Mouse (Mus musculus) megakaryocyte, embryonic 14.5 days (primary cell): ENCODE measurements at regions not wholly inside any gene's neighbourhood (a gene's known extent, or its start where the extent isn't known, plus 50 kb on each side); places are given as distances from the start of the nearest gene placed in this dataset.

Source experiments
- FLI1 ChIP-seq: IDR thresholded peaks from 2 replicates; pipeline ENCODE4 v1.6.1; 2012; ENCODE audit warnings: low read length, inconsistent platforms, mixed read lengths
- GATA1 ChIP-seq: IDR thresholded peaks from 3 replicates; pipeline ENCODE4 v1.6.1; 2012; ENCODE audit warnings: mixed read lengths, low read length, inconsistent platforms, borderline replicate concordance

DNA sequence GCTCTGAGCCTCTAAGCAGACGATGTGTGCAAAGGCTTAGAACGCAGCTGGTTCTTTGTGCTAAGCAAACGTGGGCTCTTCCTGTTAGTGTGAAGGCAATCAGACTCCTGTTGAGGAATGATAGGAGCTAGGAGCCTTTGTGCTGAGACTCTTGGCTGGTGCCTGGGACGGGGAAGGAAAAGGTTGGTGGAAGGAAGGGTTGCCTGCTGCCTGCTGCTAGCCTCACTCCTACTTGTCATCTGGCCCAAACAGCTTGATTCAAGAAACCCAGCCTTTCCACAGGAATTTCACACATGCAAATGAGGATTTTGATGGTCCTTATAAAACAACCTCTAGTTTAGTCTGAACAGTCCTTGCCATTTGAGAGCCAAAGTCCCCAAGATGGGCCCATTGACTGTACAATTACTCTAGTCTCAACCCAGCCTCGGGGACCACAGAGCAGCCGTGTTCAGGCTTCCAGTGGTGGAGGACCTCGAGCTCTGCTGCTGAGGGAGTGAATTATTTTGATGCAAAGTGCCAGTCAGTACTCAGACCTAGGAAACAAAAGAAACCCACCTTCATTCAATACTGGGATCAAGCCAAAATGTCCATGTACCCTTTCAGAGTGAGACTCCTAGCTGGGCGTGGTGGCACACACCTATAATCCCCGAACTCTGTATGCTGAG, 211.5 kb upstream of the Srek1ip1 start:
- TF ChIP-seq GATA1 (no peak), FLI1 (no peak)
